Mouse (Mus musculus) ES-E14 (cell line): ENCODE results near the gene Krba1. TPM values are rescaled to one million over a fixed set of nuclear protein-coding genes. Genes with fewer than 3 reads are reported as not detected.

ENCODE experiments used
- DNase-seq: peaks from one replicate; pipeline ENCODE4 v3.0.0-alpha.2; 2013; ENCODE audit warnings: low read depth, low spot score
- H3K27ac ChIP-seq: 2 replicates; pipeline ENCODE4 v1.5.1; 2012; ENCODE audit warnings: low read depth, mild to moderate bottlenecking, low read length, moderate library complexity, mixed read lengths; ENCODE audit not compliant: poor library complexity, insufficient read depth, severe bottlenecking
- H3K36me3 ChIP-seq: 2 replicates; pipeline ENCODE4 v1.6.1; 2012; ENCODE audit warnings: mild to moderate bottlenecking, low read length, moderate library complexity, mixed read lengths; ENCODE audit not compliant: control insufficient read depth, poor library complexity, insufficient read depth, severe bottlenecking
- H3K4me1 ChIP-seq, 2 experiments: fragments of 150-350 bp in 1 of 2; sonication (generic) in 1 of 2; 2 replicates each; pipeline ENCODE4 v1.6.1; 2012; ENCODE audit warnings: low read length in 2 of 2, mild to moderate bottlenecking in 1 of 2, mixed read lengths in 1 of 2; ENCODE audit not compliant: control insufficient read depth in 2 of 2, insufficient read depth in 2 of 2, poor library complexity in 1 of 2
- H3K4me3 ChIP-seq, 2 experiments: fragments of 150-350 bp in 1 of 2; sonication (generic) in 1 of 2; 2 replicates each; pipeline ENCODE4 v1.5.1; 2012; ENCODE audit warnings: low read length in 2 of 2, low read depth in 1 of 2, mild to moderate bottlenecking in 1 of 2, mixed read lengths in 1 of 2; ENCODE audit not compliant: insufficient read depth in 1 of 2, poor library complexity in 1 of 2, severe bottlenecking in 1 of 2
- H3K9ac ChIP-seq: 2 replicates; pipeline ENCODE4 v1.6.1; 2012; ENCODE audit warnings: low read depth, mild to moderate bottlenecking, low read length, mixed read lengths; ENCODE audit not compliant: poor library complexity, insufficient read depth, severe bottlenecking
- H3K9me3 ChIP-seq: fragments of 150-350 bp; sonication (generic); 2 replicates; pipeline ENCODE4 v1.6.1; 2012; ENCODE audit warnings: low read depth, mild to moderate bottlenecking, low read length; ENCODE audit not compliant: control insufficient read depth, insufficient read depth
- CHD2 ChIP-seq: IDR thresholded peaks from 2 replicates; pipeline ENCODE4 v1.6.1; 2014; ENCODE audit warnings: mild to moderate bottlenecking, low read depth, low read length, inconsistent platforms
- HCFC1 ChIP-seq: IDR thresholded peaks from 2 replicates; pipeline ENCODE4 v1.6.1; 2012; ENCODE audit warnings: low read length, inconsistent platforms, borderline replicate concordance; ENCODE audit not compliant: insufficient read depth
- MAFK ChIP-seq: IDR thresholded peaks from 2 replicates; pipeline ENCODE4 v1.6.1; 2014; ENCODE audit warnings: mild to moderate bottlenecking, low read depth, low read length, inconsistent platforms; ENCODE audit not compliant: insufficient read depth
- ZC3H11A ChIP-seq: IDR thresholded peaks from 2 replicates; pipeline ENCODE4 v1.6.1; 2012; ENCODE audit warnings: low read depth, mild to moderate bottlenecking, inconsistent platforms, low read length, borderline replicate concordance
- ZNF384 ChIP-seq: IDR thresholded peaks from 2 replicates; pipeline ENCODE4 v1.6.1; 2012; ENCODE audit warnings: low read depth, low read length, inconsistent platforms
- in situ Hi-C, 2 experiments: fragments of 600-800 bp; cut with MboI; formaldehyde crosslinking; loops; one replicate each; pipeline ENCODE4 v1.15.1; 2025; ENCODE audit warnings: low sequenced_read_pairs in 2 of 2, inconsistent platforms in 1 of 2; ENCODE audit not compliant: unreplicated experiment in 2 of 2
- total RNA-seq: library from RNA; depleted of rRNA; stranded (reverse); fragments of 300-350 nt; gene quantifications from 2 replicates; pipeline ENCODE4 v1.2.3, GENCODE M21; 2012

The Krba1 gene
- total RNA-seq, 1 experiment = 22.8 TPM

DNA sequence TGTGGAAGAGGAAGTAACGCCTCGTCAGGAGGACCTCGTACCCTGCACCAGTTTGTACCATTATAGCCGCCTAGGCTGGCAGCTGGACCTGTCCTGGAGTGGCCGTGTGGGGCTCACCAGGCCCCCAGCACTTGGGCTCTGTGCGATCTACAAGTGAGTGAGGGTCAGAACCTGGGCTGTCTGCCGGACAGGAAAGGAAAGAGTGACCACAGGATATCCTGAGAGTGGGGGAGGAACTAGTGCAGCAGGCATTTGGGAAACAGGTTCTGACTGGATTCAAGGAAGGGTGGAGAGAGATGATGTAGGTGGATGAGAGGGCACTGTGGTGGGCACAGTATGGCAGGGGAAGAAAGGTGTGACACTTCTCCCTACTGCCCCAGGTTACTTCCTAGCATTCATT lies 53.1 kb downstream of the Krba1 start:
- in situ Hi-C loops = no loop called here
- no peak for DNase-seq
- TF ChIP-seq MAFK (no peak), HCFC1 (no peak), ZNF384 (no peak), ZC3H11A (no peak)
- Histone ChIP-seq H3K9me3 (no peaks in the 10 kb centered on the region), H3K4me3 (no peak overlapping the region), H3K27ac (no peak overlapping the region), H3K9ac (no peak overlapping the region), H3K36me3 (no peaks in the 10 kb centered on the region), H3K4me1 (peaks cover 0 to 6% of the 10 kb centered on the region in 2 experiments; a peak in 2 of 4 replicates)

DNA sequence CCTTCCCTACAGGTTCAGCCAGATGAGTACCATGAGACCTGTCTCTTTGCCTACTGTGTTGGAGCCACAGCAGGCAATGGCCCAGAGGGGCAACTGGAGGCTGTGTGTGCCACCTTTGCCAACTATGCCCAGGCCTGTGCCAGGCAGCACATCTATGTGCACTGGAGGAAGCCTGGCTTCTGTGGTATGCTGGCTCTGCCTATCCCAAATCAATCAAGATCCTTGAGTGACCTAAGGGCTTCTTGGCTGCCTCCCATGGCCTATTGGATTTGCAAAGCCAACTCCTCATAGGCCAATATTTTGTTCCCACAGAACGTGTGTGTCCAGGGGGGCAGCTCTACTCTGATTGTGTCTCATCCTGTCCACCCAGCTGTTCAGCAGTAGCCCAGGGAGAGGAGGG lies 56.8 kb downstream of the Krba1 start:
- DNase-seq = no peak
- H3K36me3 ChIP-seq = no peaks in the 10 kb centered on the region
- H3K4me3 ChIP-seq = no peak overlapping the region
- H3K9me3 ChIP-seq = no peaks in the 10 kb centered on the region
- no peak overlapping the region for H3K27ac ChIP-seq
- no peak for TF ChIP-seq ZC3H11A
- TF ChIP-seq MAFK = no peak
- no peak for TF ChIP-seq HCFC1
- no peak for TF ChIP-seq CHD2
- TF ChIP-seq ZNF384 = no peak
- in situ Hi-C loops = no loop called here
- H3K9ac ChIP-seq = no peak overlapping the region
- no peaks in the 10 kb centered on the region for H3K4me1 ChIP-seq

DNA sequence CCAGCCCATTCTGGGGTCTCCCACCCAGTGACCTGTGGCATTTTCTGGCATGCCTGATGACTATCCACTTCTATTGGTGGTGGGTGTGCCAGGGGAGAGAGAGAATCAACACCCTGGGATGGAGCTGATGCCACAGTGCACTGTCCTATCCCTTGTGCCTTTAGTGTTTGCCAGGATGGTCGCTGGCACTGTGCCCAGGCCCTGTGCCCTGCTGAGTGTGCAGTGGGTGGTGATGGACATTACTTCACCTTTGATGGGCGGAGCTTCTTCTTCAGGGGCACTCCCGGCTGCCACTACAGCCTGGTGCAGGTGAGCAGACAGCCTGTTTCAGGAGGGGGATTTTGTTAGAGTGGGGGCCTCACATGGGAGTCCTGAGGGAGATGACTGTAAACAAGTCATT lies 57.4 kb downstream of the Krba1 start:
- no peaks in the 10 kb centered on the region for H3K9me3 ChIP-seq
- H3K36me3 ChIP-seq = no peaks in the 10 kb centered on the region
- H3K27ac ChIP-seq = no peak overlapping the region
- no peak for DNase-seq
- H3K4me1 ChIP-seq = no peaks in the 10 kb centered on the region
- no peak for TF ChIP-seq ZNF384
- TF ChIP-seq ZC3H11A = no peak
- no peak for TF ChIP-seq CHD2
- TF ChIP-seq MAFK = no peak
- TF ChIP-seq HCFC1 = no peak
- in situ Hi-C loops = no loop called here
- H3K4me3 ChIP-seq = no peak overlapping the region
- H3K9ac ChIP-seq = no peak overlapping the region

DNA sequence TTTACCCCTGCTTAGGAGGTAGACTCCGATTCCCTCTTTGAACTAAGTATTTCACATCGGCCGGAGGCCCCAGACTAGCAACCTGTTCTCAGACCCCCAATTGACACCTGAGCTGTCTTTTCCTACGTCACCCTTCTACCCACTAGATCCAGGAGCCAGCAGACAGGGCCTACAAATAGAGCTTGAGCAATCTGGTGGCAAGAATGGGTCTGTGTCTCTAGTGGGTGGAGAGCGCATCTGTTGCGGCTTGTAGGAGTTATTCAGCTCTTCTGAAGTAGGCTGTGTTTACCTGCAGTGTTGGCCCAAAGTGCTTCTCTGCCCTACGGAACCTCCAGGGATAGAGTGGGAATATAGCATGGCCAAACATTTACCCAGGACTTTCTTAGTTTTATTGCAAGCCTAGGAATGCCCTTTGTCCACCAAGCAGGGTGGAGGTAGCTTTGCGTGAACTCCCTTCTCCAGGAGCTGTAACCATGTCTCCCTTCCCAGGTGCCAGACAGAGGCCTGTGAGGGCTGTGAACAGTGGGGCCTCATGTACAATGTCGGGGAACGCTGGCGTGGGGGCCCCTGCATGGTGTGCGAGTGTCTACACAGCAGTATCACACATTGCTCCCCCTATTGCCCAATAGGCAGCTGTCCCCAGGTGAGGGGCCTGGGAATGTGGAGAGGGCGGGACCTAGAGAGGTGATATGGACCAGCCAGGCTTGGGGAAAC lies 69.7 kb downstream of the Krba1 start:
- in situ Hi-C loops = no loop called here
- Histone ChIP-seq H3K9me3 (no peaks in the 10 kb centered on the region), H3K9ac (no peak overlapping the region), H3K4me1 (no peaks in the 10 kb centered on the region), H3K4me3 (no peak overlapping the region), H3K27ac (no peak overlapping the region), H3K36me3 (no peaks in the 10 kb centered on the region)
- DNase-seq = no peak
- no peak for TF ChIP-seq MAFK

DNA sequence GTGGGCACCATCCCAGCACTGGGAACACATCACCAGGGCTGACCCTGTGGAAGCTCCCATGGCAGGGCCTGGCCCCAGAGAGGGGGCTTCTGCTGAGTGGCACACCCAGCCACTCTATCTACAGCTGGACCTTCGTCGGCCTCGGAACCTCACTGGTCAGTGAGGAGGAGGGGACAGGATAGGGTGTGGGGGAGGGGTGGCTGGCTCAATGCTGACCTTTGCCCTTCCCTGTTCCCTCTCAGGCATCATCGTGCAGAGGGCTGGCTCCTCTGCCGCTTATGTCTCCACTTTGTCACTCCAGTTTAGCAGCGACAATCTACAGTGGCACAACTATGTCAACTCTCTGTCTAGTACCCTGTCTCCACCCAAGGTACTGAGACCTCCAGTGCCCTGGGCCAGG lies 71.3 kb downstream of the Krba1 start:
- no peaks in the 10 kb centered on the region for H3K36me3 ChIP-seq
- no peaks in the 10 kb centered on the region for H3K9me3 ChIP-seq
- H3K4me3 ChIP-seq = no peak overlapping the region
- DNase-seq = no peak
- no peak overlapping the region for H3K27ac ChIP-seq
- no peak overlapping the region for H3K9ac ChIP-seq
- TF ChIP-seq CHD2 (no peak), ZC3H11A (no peak)
- in situ Hi-C loops = no loop called here
- no peaks in the 10 kb centered on the region for H3K4me1 ChIP-seq
